18 mouse cellular contexts compared by ENCODE assay signal in the genomic region with DNA sequence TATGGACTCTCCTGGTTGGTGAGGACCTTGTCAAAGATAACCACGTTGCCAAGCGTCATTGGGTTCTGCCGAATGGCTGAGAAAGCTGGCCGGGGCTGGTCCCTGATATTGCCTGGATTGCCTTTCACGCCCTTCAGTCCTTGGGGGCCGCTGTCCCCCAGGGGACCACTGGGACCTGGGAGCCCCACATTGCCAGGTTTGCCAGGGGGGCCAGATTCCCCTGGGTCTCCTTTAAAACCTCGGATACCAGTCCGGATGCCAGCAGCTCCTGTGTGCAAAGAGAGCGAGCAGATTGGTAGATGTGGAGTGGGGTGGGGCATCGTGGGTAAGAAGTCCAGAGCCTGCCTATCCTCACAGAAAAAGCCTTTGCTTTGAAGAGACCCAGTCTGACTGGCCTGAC. TPM values are rescaled to one million over a fixed set of nuclear protein-coding genes. Genes with fewer than 3 reads are reported as not detected.
DNase-seq lines count a peak whose midpoint lies in the region; ATAC-seq and TF ChIP-seq lines count a peak whose summit lies in the region.
"Had no signal": no experiment of that assay in that cellular context is flagged by ENCODE, and none has a peak within 500 bp of the region (broad histone marks: within the 10 kb centered on the region; RNA-seq: fewer than 3 reads in every experiment).

No protein-coding gene starts in this region.

- ATAC-seq in embryonic facial prominence, embryonic 12.5 days (ENCODE audit: insufficient number of reproducible peaks, insufficient read depth, low FRiP score, low TSS enrichment) = no peak
- ATAC-seq in hindbrain, embryonic 13.5 days (ENCODE audit: low FRiP score) = no peak
- no peak for ATAC-seq in hindbrain, embryonic 12.5 days (ENCODE audit: low FRiP score)
- no peak for ATAC-seq in midbrain, embryonic 14.5 days (ENCODE audit: low FRiP score, low TSS enrichment)
- ATAC-seq in intestine, embryonic 16.5 days = no peak
- ATAC-seq: CD4-positive, CD25-positive, alpha-beta regulatory T cell, adult 4 months had no signal

- DNase-seq in embryonic facial prominence, embryonic 10.5 days (ENCODE audit: low spot score) = no peak
- no peak for DNase-seq in midbrain, embryonic 14.5 days
- no peak for DNase-seq in midbrain, embryonic 10.5 days (ENCODE audit: low spot score)
- DNase-seq: adrenal gland, adult 2 months; cerebellum, adult 11 months; cerebellum, postnatal 36 days; kidney, adult 11 months; kidney, postnatal 10 days; spleen, adult 18-20 months; thymus, postnatal 14 days had no signal

- H3K4me1 ChIP-seq in embryonic facial prominence, embryonic 12.5 days = peaks cover 6% of the 10 kb centered on the region; the same call in 1 of the 2 replicates
- H3K4me1 ChIP-seq in embryonic facial prominence, embryonic 10.5 days = peaks cover 17% of the 10 kb centered on the region
- peaks cover 9% of the 10 kb centered on the region for H3K4me1 ChIP-seq in hindbrain, embryonic 13.5 days (replicated peaks)
- H3K4me1 ChIP-seq in hindbrain, embryonic 12.5 days = peaks cover 11% of the 10 kb centered on the region
- no peaks in the 10 kb centered on the region for H3K4me1 ChIP-seq in midbrain, embryonic 14.5 days (ENCODE audit: control insufficient read depth, insufficient read depth, low read length)
- peaks cover 32% of the 10 kb centered on the region for H3K4me1 ChIP-seq in midbrain, embryonic 10.5 days
- no peaks in the 10 kb centered on the region for H3K4me1 ChIP-seq in small intestine, adult 2 months (ENCODE audit: control insufficient read depth, insufficient read depth, insufficient read length, low read length)
- no peaks in the 10 kb centered on the region for H3K4me1 ChIP-seq in intestine, embryonic 16.5 days (ENCODE audit: control insufficient read depth, insufficient read depth, low read length)
- H3K4me1 ChIP-seq: liver, embryonic 15.5 days had no signal

- H3K4me2 ChIP-seq in embryonic facial prominence, embryonic 12.5 days (replicated peaks) = 0 out of 2 replicates have a peak overlapping the region, but pooled peaks have one; percentile 21
- no peak overlapping the region for H3K4me2 ChIP-seq in hindbrain, embryonic 13.5 days
- no peak overlapping the region for H3K4me2 ChIP-seq in hindbrain, embryonic 12.5 days (replicated peaks)
- no peak overlapping the region; the same call in 1 of the 2 replicates for H3K4me2 ChIP-seq in midbrain, embryonic 14.5 days (ENCODE audit: low read length)
- no peak overlapping the region for H3K4me2 ChIP-seq in intestine, embryonic 16.5 days (ENCODE audit: low read depth, low read length)
- H3K4me2 ChIP-seq: liver, embryonic 15.5 days had no signal

- H3K27ac ChIP-seq in embryonic facial prominence, embryonic 12.5 days = no peak overlapping the region
- no peak overlapping the region for H3K27ac ChIP-seq in embryonic facial prominence, embryonic 10.5 days (replicated peaks)
- H3K27ac ChIP-seq in hindbrain, embryonic 13.5 days = no peak overlapping the region
- H3K27ac ChIP-seq in hindbrain, embryonic 12.5 days = no peak overlapping the region
- H3K27ac ChIP-seq in midbrain, embryonic 14.5 days (replicated peaks; ENCODE audit: low read depth, low read length) = no peak overlapping the region
- H3K27ac ChIP-seq in midbrain, embryonic 10.5 days (replicated peaks) = no peak overlapping the region
- H3K27ac ChIP-seq in small intestine, adult 2 months (ENCODE audit: insufficient read depth, low read depth, low read length) = no peak overlapping the region
- no peak overlapping the region for H3K27ac ChIP-seq in intestine, embryonic 16.5 days (ENCODE audit: low read length)
- H3K27ac ChIP-seq: layer of hippocampus, adult 2 months; liver, embryonic 15.5 days had no signal

- H3K9me3 ChIP-seq in embryonic facial prominence, embryonic 12.5 days = no peaks in the 10 kb centered on the region
- H3K9me3 ChIP-seq in embryonic facial prominence, embryonic 10.5 days = no peaks in the 10 kb centered on the region
- H3K9me3 ChIP-seq in hindbrain, embryonic 13.5 days = no peaks in the 10 kb centered on the region
- H3K9me3 ChIP-seq in hindbrain, embryonic 12.5 days (replicated peaks) = no peaks in the 10 kb centered on the region
- no peaks in the 10 kb centered on the region for H3K9me3 ChIP-seq in midbrain, embryonic 14.5 days (ENCODE audit: control insufficient read depth, low read length)
- H3K9me3 ChIP-seq in midbrain, embryonic 10.5 days (replicated peaks) = no peaks in the 10 kb centered on the region
- no peaks in the 10 kb centered on the region for H3K9me3 ChIP-seq in intestine, embryonic 16.5 days (ENCODE audit: control insufficient read depth, low read length)
- H3K9me3 ChIP-seq: liver, embryonic 15.5 days had no signal

- TF ChIP-seq POLR2A in small intestine, adult 2 months (IDR thresholded peaks at IDR 0.05; ENCODE audit: low read depth, low read length) = no peak

- TF ChIP-seq CTCF in small intestine, adult 2 months (IDR thresholded peaks at IDR 0.05; ENCODE audit: extremely low read depth, insufficient read length, insufficient replicate concordance, low read depth, low read length) = no peak

- no peak overlapping the region for H3K9ac ChIP-seq in embryonic facial prominence, embryonic 12.5 days
- 0 out of 2 replicates have a peak overlapping the region, but pooled peaks have one; percentile 20 for H3K9ac ChIP-seq in hindbrain, embryonic 13.5 days
- no peak overlapping the region for H3K9ac ChIP-seq in hindbrain, embryonic 12.5 days
- H3K9ac ChIP-seq in midbrain, embryonic 14.5 days (replicated peaks; ENCODE audit: low read length) = peak overlapping the region; percentile 23; the same call in 1 of the 2 replicates
- no peak overlapping the region for H3K9ac ChIP-seq in intestine, embryonic 16.5 days (ENCODE audit: low read depth, low read length)
- H3K9ac ChIP-seq: liver, embryonic 15.5 days had no signal

- H3K27me3 ChIP-seq in embryonic facial prominence, embryonic 12.5 days = peaks cover 57% of the 10 kb centered on the region
- H3K27me3 ChIP-seq in embryonic facial prominence, embryonic 10.5 days (replicated peaks; ENCODE audit: low read depth, poor library complexity, severe bottlenecking) = peaks cover 68% of the 10 kb centered on the region
- peaks cover 68% of the 10 kb centered on the region for H3K27me3 ChIP-seq in hindbrain, embryonic 13.5 days
- peaks cover 60% of the 10 kb centered on the region for H3K27me3 ChIP-seq in hindbrain, embryonic 12.5 days
- peaks cover 35% of the 10 kb centered on the region for H3K27me3 ChIP-seq in midbrain, embryonic 14.5 days (ENCODE audit: control insufficient read depth, insufficient read depth, low read length)
- peaks cover 76% of the 10 kb centered on the region for H3K27me3 ChIP-seq in midbrain, embryonic 10.5 days (ENCODE audit: low read depth, poor library complexity, severe bottlenecking)
- no peaks in the 10 kb centered on the region for H3K27me3 ChIP-seq in small intestine, adult 2 months (ENCODE audit: control insufficient read depth, insufficient read depth, low read length)
- peaks cover 7% of the 10 kb centered on the region; the same call in 1 of the 2 replicates for H3K27me3 ChIP-seq in intestine, embryonic 16.5 days (replicated peaks; ENCODE audit: control insufficient read depth, insufficient read depth, low read length)

- WGBS in embryonic facial prominence, embryonic 12.5 days = 41% methylated on average over 10 of the region's 10 CpGs
- WGBS in embryonic facial prominence, embryonic 10.5 days = 38% methylated on average over 10 of the region's 10 CpGs
- WGBS in hindbrain, embryonic 13.5 days = 36% methylated on average over 10 of the region's 10 CpGs
- WGBS in hindbrain, embryonic 12.5 days = 36% methylated on average over 10 of the region's 10 CpGs
- WGBS in midbrain, embryonic 14.5 days = 35% methylated on average over 10 of the region's 10 CpGs
- 38% methylated on average over 10 of the region's 10 CpGs for WGBS in midbrain, embryonic 10.5 days
- 21% methylated on average over 10 of the region's 10 CpGs for WGBS in small intestine, adult 2 months
- 25% methylated on average over 10 of the region's 10 CpGs for WGBS in intestine, embryonic 16.5 days

- no peak overlapping the region for H3K4me3 ChIP-seq in embryonic facial prominence, embryonic 12.5 days
- H3K4me3 ChIP-seq in embryonic facial prominence, embryonic 10.5 days = no peak overlapping the region
- H3K4me3 ChIP-seq in hindbrain, embryonic 13.5 days = no peak overlapping the region
- H3K4me3 ChIP-seq in hindbrain, embryonic 12.5 days = no peak overlapping the region
- no peak overlapping the region for H3K4me3 ChIP-seq in midbrain, embryonic 14.5 days (replicated peaks; ENCODE audit: low read depth, low read length)
- no peak overlapping the region for H3K4me3 ChIP-seq in midbrain, embryonic 10.5 days
- peak overlapping the region; percentile 22 for H3K4me3 ChIP-seq in small intestine, adult 2 months (ENCODE audit: low read depth, low read length)
- H3K4me3 ChIP-seq in intestine, embryonic 16.5 days (ENCODE audit: low read length) = no peak overlapping the region
- H3K4me3 ChIP-seq: layer of hippocampus, adult 2 months; liver, embryonic 15.5 days had no signal

- no peaks in the 10 kb centered on the region for H3K36me3 ChIP-seq in embryonic facial prominence, embryonic 12.5 days
- no peaks in the 10 kb centered on the region for H3K36me3 ChIP-seq in embryonic facial prominence, embryonic 10.5 days (replicated peaks)
- H3K36me3 ChIP-seq in hindbrain, embryonic 13.5 days = no peaks in the 10 kb centered on the region
- H3K36me3 ChIP-seq in hindbrain, embryonic 12.5 days = no peaks in the 10 kb centered on the region
- no peaks in the 10 kb centered on the region for H3K36me3 ChIP-seq in midbrain, embryonic 14.5 days (ENCODE audit: control insufficient read depth, insufficient read depth, low read length)
- no peaks in the 10 kb centered on the region for H3K36me3 ChIP-seq in midbrain, embryonic 10.5 days
- H3K36me3 ChIP-seq in small intestine, adult 2 months (ENCODE audit: control insufficient read depth, insufficient read depth, low read length) = no peaks in the 10 kb centered on the region
- no peaks in the 10 kb centered on the region for H3K36me3 ChIP-seq in intestine, embryonic 16.5 days (ENCODE audit: control insufficient read depth, insufficient read depth, low read length)
- H3K36me3 ChIP-seq: liver, embryonic 15.5 days had no signal

RNA-seq across cellular contexts. Expression of gene C1qa, which starts 2.1 kb away (rescaled TPM):
- 16.2 and 17.3 TPM in 2 replicates for polyA plus RNA-seq in embryonic facial prominence, embryonic 12.5 days (2016; fragmentation: Nextera tagmentation; extraction: Ambion mirVana)
- 4.6 and 8.1 TPM in 2 replicates for polyA plus RNA-seq in embryonic facial prominence, embryonic 10.5 days (2016; fragmentation: Nextera tagmentation; extraction: Ambion mirVana)
- polyA plus RNA-seq in hindbrain, embryonic 13.5 days (2015; fragmentation: Nextera tagmentation; extraction: Ambion mirVana) = 23.6 and 24.6 TPM in 2 replicates
- polyA plus RNA-seq in hindbrain, embryonic 12.5 days (2016; fragmentation: Nextera tagmentation; extraction: Ambion mirVana) = 14.6 and 17.8 TPM in 2 replicates
- 12.7 and 23.0 TPM in 2 replicates for polyA plus RNA-seq in midbrain, embryonic 14.5 days (2014; fragmentation: Nextera tagmentation; extraction: Ambion mirVana)
- 4.9 and 9.1 TPM in 2 replicates for polyA plus RNA-seq in midbrain, embryonic 10.5 days (2016; fragmentation: Nextera tagmentation; extraction: Ambion mirVana)
- polyA plus RNA-seq in small intestine, adult 2 months (2012; rRNA removed) = 35.1 and 55.8 TPM in 2 replicates
- polyA plus RNA-seq in intestine, embryonic 16.5 days (2015; fragmentation: Nextera tagmentation; extraction: Ambion mirVana) = 60.4 and 60.6 TPM in 2 replicates

RNA-seq across cellular contexts. Expression of gene C1qc, which starts 3.6 kb away (rescaled TPM):
- polyA plus RNA-seq in embryonic facial prominence, embryonic 12.5 days (2016; fragmentation: Nextera tagmentation; extraction: Ambion mirVana) = 16.6 and 19.2 TPM in 2 replicates
- 5.6 and 7.2 TPM in 2 replicates for polyA plus RNA-seq in embryonic facial prominence, embryonic 10.5 days (2016; fragmentation: Nextera tagmentation; extraction: Ambion mirVana)
- 19.5 and 24.3 TPM in 2 replicates for polyA plus RNA-seq in hindbrain, embryonic 13.5 days (2015; fragmentation: Nextera tagmentation; extraction: Ambion mirVana)
- 19.7 and 20.3 TPM in 2 replicates for polyA plus RNA-seq in hindbrain, embryonic 12.5 days (2016; fragmentation: Nextera tagmentation; extraction: Ambion mirVana)
- polyA plus RNA-seq in midbrain, embryonic 14.5 days (2014; fragmentation: Nextera tagmentation; extraction: Ambion mirVana) = 11.0 and 19.3 TPM in 2 replicates
- polyA plus RNA-seq in midbrain, embryonic 10.5 days (2016; fragmentation: Nextera tagmentation; extraction: Ambion mirVana) = 7.1 and 12.9 TPM in 2 replicates
- 82.5 and 108 TPM in 2 replicates for polyA plus RNA-seq in small intestine, adult 2 months (2012; rRNA removed)
- polyA plus RNA-seq in intestine, embryonic 16.5 days (2015; fragmentation: Nextera tagmentation; extraction: Ambion mirVana) = 28.4 and 32.9 TPM in 2 replicates

RNA-seq across cellular contexts. Expression of gene C1qb, which starts 10.5 kb away (rescaled TPM):
- polyA plus RNA-seq in embryonic facial prominence, embryonic 12.5 days (2016; fragmentation: Nextera tagmentation; extraction: Ambion mirVana) = 28.2 and 29.7 TPM in 2 replicates
- 17.0 and 20.1 TPM in 2 replicates for polyA plus RNA-seq in embryonic facial prominence, embryonic 10.5 days (2016; fragmentation: Nextera tagmentation; extraction: Ambion mirVana)
- polyA plus RNA-seq in hindbrain, embryonic 13.5 days (2015; fragmentation: Nextera tagmentation; extraction: Ambion mirVana) = 37.9 and 48.5 TPM in 2 replicates
- 31.6 and 34.9 TPM in 2 replicates for polyA plus RNA-seq in hindbrain, embryonic 12.5 days (2016; fragmentation: Nextera tagmentation; extraction: Ambion mirVana)
- polyA plus RNA-seq in midbrain, embryonic 14.5 days (2014; fragmentation: Nextera tagmentation; extraction: Ambion mirVana) = 19.1 and 40.0 TPM in 2 replicates
- 20.6 and 32.4 TPM in 2 replicates for polyA plus RNA-seq in midbrain, embryonic 10.5 days (2016; fragmentation: Nextera tagmentation; extraction: Ambion mirVana)
- polyA plus RNA-seq in small intestine, adult 2 months (2012; rRNA removed) = 58.9 and 71.3 TPM in 2 replicates
- 76.3 and 77.6 TPM in 2 replicates for polyA plus RNA-seq in intestine, embryonic 16.5 days (2015; fragmentation: Nextera tagmentation; extraction: Ambion mirVana)

Comparison
In these comparisons a context has a peak if more than half of its experiments do, and no peak if none do; other contexts are left out.
1. H3K9ac ChIP-seq: peak in hindbrain, embryonic 13.5 days (single experiment) and midbrain, embryonic 14.5 days (single experiment); none in embryonic facial prominence, embryonic 12.5 days (single experiment), hindbrain, embryonic 12.5 days (single experiment) and intestine, embryonic 16.5 days (single experiment).